Mouse (Mus musculus): ENCODE data around the gene Gjc1. TPM values are rescaled to one million over a fixed set of nuclear protein-coding genes. Genes with fewer than 3 reads are reported as not detected.

Gjc1 gene
- polyA plus RNA-seq, 1 experiment from 2014 or later: 87.8 TPM

Other genes with a start within 250 kb of the Gjc1 start
- gene Gm11627, start 240.2 kb downstream of the Gjc1 start, polyA plus RNA-seq (2014; fragmentation: Nextera tagmentation; extraction: Ambion mirVana): 13.9 and 14.6 TPM in 2 replicates
- 27.1 and 27.3 TPM in 2 replicates for gene Fzd2, start 215.3 kb downstream of the Gjc1 start, polyA plus RNA-seq (2014; fragmentation: Nextera tagmentation; extraction: Ambion mirVana)
- gene Meioc, start 156.0 kb downstream of the Gjc1 start, polyA plus RNA-seq (2014; fragmentation: Nextera tagmentation; extraction: Ambion mirVana): 0.40 and 0.62 TPM in 2 replicates
- 62.1 and 67.1 TPM in 2 replicates for gene Ccdc43, start 121.9 kb downstream of the Gjc1 start, polyA plus RNA-seq (2014; fragmentation: Nextera tagmentation; extraction: Ambion mirVana)
- gene Adam11, start 58.3 kb downstream of the Gjc1 start, polyA plus RNA-seq (2014; fragmentation: Nextera tagmentation; extraction: Ambion mirVana): 13.6 and 13.8 TPM in 2 replicates
- not detected in 2 replicates for gene Higd1b, start 16.1 kb upstream of the Gjc1 start, polyA plus RNA-seq (2014; fragmentation: Nextera tagmentation; extraction: Ambion mirVana)
- 240 and 252 TPM in 2 replicates for gene Eftud2, start 61.3 kb upstream of the Gjc1 start, polyA plus RNA-seq (2014; fragmentation: Nextera tagmentation; extraction: Ambion mirVana)
- 1.6 and 1.9 TPM in 2 replicates for gene Ccdc103, start 61.5 kb upstream of the Gjc1 start, polyA plus RNA-seq (2014; fragmentation: Nextera tagmentation; extraction: Ambion mirVana)
- 0.10 and 0.11 TPM in 2 replicates for gene Fam187a, start 65.5 kb upstream of the Gjc1 start, polyA plus RNA-seq (2014; fragmentation: Nextera tagmentation; extraction: Ambion mirVana)
- 0.11 TPM in 1 of 2 replicates, not detected in the other for gene Gfap, start 81.2 kb upstream of the Gjc1 start, polyA plus RNA-seq (2014; fragmentation: Nextera tagmentation; extraction: Ambion mirVana)
- gene Kif18b, start 105.4 kb upstream of the Gjc1 start, polyA plus RNA-seq (2014; fragmentation: Nextera tagmentation; extraction: Ambion mirVana): 6.3 and 6.9 TPM in 2 replicates
- gene C1ql1, start 127.0 kb upstream of the Gjc1 start, polyA plus RNA-seq (2014; fragmentation: Nextera tagmentation; extraction: Ambion mirVana): 15.1 and 17.4 TPM in 2 replicates
- gene Nmt1, start 208.5 kb upstream of the Gjc1 start, polyA plus RNA-seq (2014; fragmentation: Nextera tagmentation; extraction: Ambion mirVana): 45.6 and 51.3 TPM in 2 replicates
- 238 and 259 TPM in 2 replicates for gene Dcakd, start 208.6 kb upstream of the Gjc1 start, polyA plus RNA-seq (2014; fragmentation: Nextera tagmentation; extraction: Ambion mirVana)

All from midbrain, embryonic 11.5 days (tissue).